Mouse (Mus musculus) large intestine, adult 2 months (tissue): ENCODE measurements around the gene Terf2. TPM values are rescaled to one million over a fixed set of nuclear protein-coding genes. Genes with fewer than 3 reads are reported as not detected.
"Not testable (repeated sequence)": the region's sequence is repeated elsewhere in the genome, so short reads cannot be mapped to it uniquely, and the experiment has no call there.

Source experiments
- DNase-seq: peaks from one replicate; pipeline ENCODE4 v3.0.0-alpha.2; 2012; ENCODE audit warnings: low read depth, low spot score
- WGBS: fragments of 180-500 bp; shearing (Covaris S2); methylation state at CpG from one replicate; pipeline ENCODE4 v1.1.7; 2018; 5-methylcytosine and 5-hydroxymethylcytosine counted together
- polyA plus RNA-seq: library from polyadenylated mRNA; depleted of rRNA; stranded (reverse); fragments of >200 nt; gene quantifications from 2 replicates; pipeline ENCODE4 v1.2.3, GENCODE M21; 2012

The Terf2 gene
- polyA plus RNA-seq, 1 experiment = 7.6 TPM

GRCm38 (mm10) chr8:107116023-107116422, 19.7 kb upstream of the Terf2 start:
- 4% methylated on average over 11 of the region's 11 CpGs for WGBS
- peak; percentile 82 for DNase-seq

DNA sequence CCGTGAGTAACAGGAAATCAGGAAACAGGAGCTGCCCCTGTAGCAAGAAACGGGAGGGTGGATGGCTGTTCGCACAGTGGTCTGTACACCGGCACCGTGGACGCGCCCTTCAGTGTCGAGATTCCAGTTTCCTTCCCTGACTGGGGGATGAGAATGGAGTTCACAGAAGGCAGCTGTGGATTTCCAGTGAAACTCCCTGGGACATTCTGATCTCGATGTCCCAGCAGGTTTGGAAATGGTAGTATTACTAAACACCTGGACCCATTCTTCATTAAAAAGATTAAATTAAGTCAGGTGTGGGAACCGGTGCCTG, 18.6 kb upstream of the Terf2 start:
- WGBS = 25% methylated on average over 10 of the region's 10 CpGs
- DNase-seq = no peak

DNA sequence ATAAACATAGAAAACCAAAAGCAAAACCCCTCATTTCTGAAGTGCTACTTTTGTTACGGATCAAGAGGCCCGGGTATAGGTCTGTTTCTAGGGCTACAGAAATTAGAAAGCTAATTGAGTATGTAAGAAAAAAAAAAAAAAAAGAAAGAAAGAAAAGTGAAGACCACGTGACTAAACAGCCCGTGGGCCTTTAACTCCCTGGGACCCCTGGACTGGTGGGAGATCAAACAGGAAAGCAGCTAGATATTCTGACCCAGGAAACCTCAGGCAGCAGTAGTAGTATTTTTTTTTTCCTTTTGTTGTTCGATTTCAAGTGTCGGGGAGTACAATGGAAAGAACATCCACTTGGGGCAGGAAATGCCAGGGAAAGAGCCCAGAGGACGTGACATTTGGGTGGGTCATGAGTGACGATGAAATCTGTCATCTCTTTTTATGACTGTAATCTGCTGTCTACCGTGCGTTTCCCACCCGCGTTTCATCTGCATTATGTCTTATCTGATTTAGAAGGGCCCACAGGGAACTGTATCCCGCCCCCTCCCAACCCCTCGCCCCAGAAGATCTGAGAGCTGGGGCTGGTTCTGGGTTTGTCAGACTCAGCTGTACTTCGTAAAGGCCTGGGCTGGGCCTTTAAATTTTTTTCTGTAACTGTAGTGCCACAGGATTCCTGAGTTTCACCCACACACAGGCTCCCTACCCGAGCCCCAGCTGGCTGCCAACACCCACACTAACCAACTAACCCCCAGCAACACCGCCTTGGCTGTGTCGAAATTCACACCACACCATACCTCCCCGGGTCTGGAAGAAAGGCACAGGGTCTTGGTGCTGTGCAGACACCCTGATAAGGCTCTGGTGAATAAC, 18.0 kb upstream of the Terf2 start:
- no peak for DNase-seq
- 24% methylated on average over 19 of the region's 19 CpGs for WGBS

- 52% methylated on average over 4 of the region's 4 CpGs for WGBS
- DNase-seq = no peak
Measured at GRCm38 (mm10) chr8:107113209-107113608, 16.9 kb upstream of the Terf2 start.

DNA sequence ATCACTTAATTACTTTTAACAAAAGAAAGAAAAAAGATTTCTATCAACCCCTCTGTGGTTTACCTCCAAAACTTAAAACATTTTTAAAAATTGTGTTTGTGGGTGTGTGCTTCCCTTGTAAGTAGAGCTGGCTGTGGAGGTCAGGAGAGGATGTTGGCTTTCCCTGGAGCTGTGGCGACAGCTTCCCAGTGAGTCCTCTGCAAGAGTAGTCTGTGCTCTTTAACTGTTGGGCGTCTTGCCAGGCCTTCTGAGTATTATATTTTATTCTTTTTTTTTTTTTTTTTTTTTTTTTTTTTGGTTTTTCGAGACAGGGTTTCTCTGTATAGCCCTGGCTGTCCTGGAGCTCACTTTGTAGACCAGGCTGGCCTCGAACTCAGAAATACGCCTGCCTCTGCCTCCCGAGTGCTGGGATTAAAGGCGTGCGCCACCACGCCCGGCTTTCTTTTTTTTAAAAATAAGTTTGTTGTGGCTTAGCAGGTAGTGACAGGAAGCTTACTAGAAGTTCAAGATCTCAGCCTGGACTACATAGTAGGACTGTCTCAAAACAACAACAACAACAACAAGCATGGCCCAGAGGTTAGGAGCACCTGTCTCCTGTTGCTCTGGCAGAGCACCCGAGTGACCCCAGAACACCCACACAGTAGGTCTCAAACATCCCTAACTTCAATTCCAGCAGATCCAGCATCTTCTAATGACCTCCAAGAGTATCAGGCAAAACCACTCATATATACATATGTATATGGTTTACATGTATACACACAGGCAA, 15.2 kb upstream of the Terf2 start:
- no peak for DNase-seq
- WGBS = 86% methylated on average over 9 of the region's 11 CpGs

- 82% methylated on average over 9 of the region's 9 CpGs for WGBS
- DNase-seq = no peak
Measured at GRCm38 (mm10) chr8:107110629-107111330, 14.4 kb upstream of the Terf2 start.

- WGBS = 76% methylated on average over 5 of the region's 5 CpGs
- no peak for DNase-seq
Measured at GRCm38 (mm10) chr8:107109816-107110435, 13.6 kb upstream of the Terf2 start.

- WGBS = 65% methylated on average over 23 of the region's 23 CpGs
- no peak for DNase-seq
Measured at GRCm38 (mm10) chr8:107108978-107109720, 12.8 kb upstream of the Terf2 start.

DNA sequence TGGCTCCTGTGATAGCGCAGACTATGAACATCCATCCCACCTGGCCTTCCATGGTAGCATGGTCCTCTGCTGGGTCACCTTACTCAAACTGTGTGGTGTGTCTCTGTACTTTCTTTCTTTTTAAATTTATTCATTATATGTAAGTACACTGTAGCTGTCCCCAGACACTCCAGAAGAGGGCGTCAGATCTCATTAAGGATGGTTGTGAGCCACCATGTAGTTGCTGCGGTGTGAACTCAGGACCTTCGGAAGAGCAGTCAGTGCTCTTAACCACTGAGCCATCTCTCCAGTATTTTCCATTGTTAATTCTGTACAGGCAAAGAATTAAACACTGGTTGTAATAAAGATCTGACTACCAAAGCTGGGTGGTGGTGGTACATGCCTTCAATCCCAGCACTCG, 11.7 kb upstream of the Terf2 start:
- 94% methylated on average over 5 of the region's 5 CpGs for WGBS
- DNase-seq = not testable (repeated sequence)

DNA sequence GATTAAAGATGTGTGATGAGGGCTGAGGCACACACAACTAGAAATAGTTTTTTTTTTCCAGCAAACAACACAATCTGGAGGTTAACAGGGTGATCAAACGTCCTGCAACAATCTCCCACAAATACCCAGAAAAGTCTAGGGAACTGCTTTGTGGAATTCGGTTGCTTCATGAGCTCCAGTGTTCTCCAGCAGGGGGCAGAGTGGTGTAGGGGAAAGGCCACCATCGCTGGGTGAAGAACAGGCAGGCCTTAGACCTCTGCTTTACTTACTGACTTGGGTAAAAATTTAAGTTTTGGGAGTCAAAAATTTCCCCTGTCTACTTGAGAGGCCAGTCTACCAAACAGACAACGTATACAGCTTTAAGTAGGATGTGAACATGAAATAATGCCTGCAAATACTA, 8.2 kb upstream of the Terf2 start:
- WGBS = 11% methylated on average over 4 of the region's 4 CpGs
- DNase-seq = no peak

DNA sequence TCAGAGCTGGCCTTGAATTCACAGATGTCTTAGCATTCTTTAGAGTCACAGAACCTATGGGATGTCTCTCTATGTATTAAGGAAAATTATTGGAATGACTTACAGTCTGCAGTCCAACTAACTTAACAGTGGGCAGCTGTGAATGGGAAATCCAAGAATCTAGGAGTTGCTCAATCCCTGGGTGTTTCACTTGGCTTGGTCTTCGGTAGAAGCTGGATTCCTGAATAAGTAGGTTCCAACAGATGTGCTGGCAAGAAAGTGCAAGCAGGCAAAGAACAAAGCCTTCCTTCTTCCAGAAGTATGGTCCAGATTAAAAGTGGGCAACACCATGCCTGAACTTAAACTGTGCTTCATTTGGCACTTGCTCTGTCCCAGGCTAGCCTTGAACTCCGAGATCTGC, 4.3 kb upstream of the Terf2 start:
- DNase-seq = no peak
- WGBS = 63% methylated on average over 2 of the region's 2 CpGs

GRCm38 (mm10) chr8:107095717-107096365, 506 bp downstream of the Terf2 start:
- DNase-seq = no peak
- 1% methylated on average over 47 of the region's 53 CpGs for WGBS

GRCm38 (mm10) chr8:107090531-107090930, 5.8 kb downstream of the Terf2 start:
- DNase-seq = no peak
- WGBS = 86% methylated on average over 7 of the region's 7 CpGs

DNA sequence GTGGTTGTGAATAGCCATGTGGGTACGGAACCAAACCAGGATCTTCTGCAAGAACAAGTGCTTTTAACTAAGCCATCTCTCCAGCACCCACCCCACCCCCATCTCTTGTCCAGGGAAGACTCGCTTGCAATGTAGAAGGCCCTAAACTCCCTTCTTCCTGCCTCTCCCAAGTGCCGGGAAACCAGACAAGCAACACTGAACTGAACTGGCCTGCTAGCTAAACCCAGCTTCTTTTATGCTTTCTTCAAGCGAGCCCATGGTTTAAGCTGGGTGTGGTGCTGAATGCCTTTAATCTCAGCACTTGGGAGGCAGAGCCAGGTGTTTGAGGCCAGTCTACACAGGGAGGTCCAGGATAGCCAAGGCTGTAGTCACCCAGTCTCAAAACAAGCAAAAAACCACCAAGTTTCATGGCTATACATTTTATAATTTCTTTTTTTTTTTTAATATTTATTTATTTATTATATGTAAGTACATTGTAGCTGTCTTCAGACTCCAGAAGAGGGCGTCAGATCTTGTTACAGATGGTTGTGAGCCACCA, 7.8 kb downstream of the Terf2 start:
- no peak for DNase-seq
- 93% methylated on average over 5 of the region's 5 CpGs for WGBS

DNA sequence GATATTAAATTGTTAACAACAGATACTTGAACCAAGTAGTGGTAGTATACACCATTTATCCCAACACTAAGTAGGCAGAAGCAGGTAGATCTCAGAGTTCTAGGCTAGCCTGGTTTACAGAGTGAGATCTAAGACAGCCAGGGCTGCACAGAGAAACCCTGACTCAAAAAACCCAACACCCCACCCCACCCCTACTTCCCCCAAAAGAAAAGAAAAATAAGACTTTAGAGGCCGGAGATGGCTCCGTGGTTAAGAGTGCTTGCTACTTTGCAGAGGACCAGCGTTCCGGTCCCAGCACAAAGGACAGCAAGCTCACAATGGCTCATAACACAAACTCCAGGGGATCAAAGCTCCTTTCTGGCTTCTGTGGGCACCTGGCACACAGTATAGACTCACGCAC, 10.3 kb downstream of the Terf2 start:
- WGBS = 96% methylated on average over 5 of the region's 5 CpGs
- no peak for DNase-seq

- 97% methylated on average over 17 of the region's 17 CpGs for WGBS
- no peak for DNase-seq
Measured at GRCm38 (mm10) chr8:107085358-107085757, 11.0 kb downstream of the Terf2 start.

DNA sequence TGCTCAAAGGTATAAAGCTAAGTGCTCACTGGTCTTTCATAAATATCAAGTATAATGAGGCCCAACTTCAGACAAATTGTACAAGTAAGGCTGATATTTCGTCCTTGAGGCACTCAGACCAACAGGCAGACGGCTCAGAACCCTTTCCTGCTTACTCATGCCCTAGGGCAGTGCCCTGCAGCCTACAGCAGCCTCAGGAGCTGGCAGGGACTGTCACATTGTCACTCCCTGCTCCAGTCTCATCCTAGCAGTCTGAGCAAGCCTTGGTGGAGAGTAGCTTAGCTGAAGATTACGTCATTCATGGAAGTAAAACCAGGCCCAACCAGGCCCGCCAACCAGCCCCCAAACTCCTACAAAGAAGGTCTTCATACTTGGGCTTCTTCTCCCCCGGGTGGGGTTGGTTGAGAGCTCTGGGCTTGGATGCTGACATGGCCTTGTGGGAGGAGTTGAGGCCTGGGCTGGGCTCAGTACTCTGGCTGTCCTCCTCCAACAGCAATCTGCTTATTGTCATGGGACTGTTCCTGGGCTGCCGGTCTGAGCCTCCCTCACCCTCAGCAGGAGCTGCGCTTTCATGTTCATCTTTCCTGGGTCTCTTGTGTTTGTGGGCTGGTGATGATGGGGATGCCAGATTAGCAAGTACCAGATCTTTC, 20.0 kb downstream of the Terf2 start:
- 84% methylated on average over 7 of the region's 7 CpGs for WGBS
- no peak for DNase-seq

GRCm38 (mm10) chr8:107074128-107074527, 22.2 kb downstream of the Terf2 start:
- 93% methylated on average over 1 of the region's 1 CpGs for WGBS

More at GRCm38 (mm10) chr8:107074128-107074527, 22.2 kb downstream of the Terf2 start:
- no peak for DNase-seq
